Mouse (Mus musculus) lung, adult 2 months (tissue): Measurements from ENCODE around the gene Gm28308. TPM values are rescaled to one million over a fixed set of nuclear protein-coding genes. Genes with fewer than 3 reads are reported as not detected.

ENCODE experiments used
- DNase-seq: peaks from one replicate; pipeline ENCODE4 v3.0.0; 2022
- H3K4me1 ChIP-seq: fragments of 200-500 bp; 2 replicates; pipeline ENCODE4 v1.6.1; 2011; ENCODE audit warnings: low read length; ENCODE audit not compliant: control insufficient read depth, insufficient read depth
- H3K4me3 ChIP-seq: fragments of 200-500 bp; replicated peaks from 2 replicates; pipeline ENCODE3; 2011; ENCODE audit warnings: low read depth, mild to moderate bottlenecking, control low read depth, low read length; ENCODE audit errors: extremely low read depth
- CTCF ChIP-seq: fragments of 200-500 bp; IDR thresholded peaks from 2 replicates; pipeline ENCODE4 v1.5.1; 2011; ENCODE audit warnings: mild to moderate bottlenecking, low read length, control low read depth; ENCODE audit not compliant: insufficient read depth
- POLR2A ChIP-seq: fragments of 200-500 bp; IDR thresholded peaks from 2 replicates; pipeline ENCODE4 v1.6.1; 2011; ENCODE audit warnings: low read depth, mild to moderate bottlenecking, control low read depth, low read length, borderline replicate concordance; ENCODE audit errors: extremely low read depth
- WGBS: fragments of 180-500 bp; shearing (Covaris S2); methylation state at CpG from one replicate; pipeline ENCODE4 v1.1.7; 2018; 5-methylcytosine and 5-hydroxymethylcytosine counted together
- polyA plus RNA-seq: library from polyadenylated mRNA; depleted of rRNA; stranded (reverse); fragments of >200 nt; gene quantifications from 2 replicates; pipeline ENCODE4 v1.2.3, GENCODE M21; 2012

The Gm28308 gene
- polyA plus RNA-seq, 1 experiment, result 0.39 TPM

DNA sequence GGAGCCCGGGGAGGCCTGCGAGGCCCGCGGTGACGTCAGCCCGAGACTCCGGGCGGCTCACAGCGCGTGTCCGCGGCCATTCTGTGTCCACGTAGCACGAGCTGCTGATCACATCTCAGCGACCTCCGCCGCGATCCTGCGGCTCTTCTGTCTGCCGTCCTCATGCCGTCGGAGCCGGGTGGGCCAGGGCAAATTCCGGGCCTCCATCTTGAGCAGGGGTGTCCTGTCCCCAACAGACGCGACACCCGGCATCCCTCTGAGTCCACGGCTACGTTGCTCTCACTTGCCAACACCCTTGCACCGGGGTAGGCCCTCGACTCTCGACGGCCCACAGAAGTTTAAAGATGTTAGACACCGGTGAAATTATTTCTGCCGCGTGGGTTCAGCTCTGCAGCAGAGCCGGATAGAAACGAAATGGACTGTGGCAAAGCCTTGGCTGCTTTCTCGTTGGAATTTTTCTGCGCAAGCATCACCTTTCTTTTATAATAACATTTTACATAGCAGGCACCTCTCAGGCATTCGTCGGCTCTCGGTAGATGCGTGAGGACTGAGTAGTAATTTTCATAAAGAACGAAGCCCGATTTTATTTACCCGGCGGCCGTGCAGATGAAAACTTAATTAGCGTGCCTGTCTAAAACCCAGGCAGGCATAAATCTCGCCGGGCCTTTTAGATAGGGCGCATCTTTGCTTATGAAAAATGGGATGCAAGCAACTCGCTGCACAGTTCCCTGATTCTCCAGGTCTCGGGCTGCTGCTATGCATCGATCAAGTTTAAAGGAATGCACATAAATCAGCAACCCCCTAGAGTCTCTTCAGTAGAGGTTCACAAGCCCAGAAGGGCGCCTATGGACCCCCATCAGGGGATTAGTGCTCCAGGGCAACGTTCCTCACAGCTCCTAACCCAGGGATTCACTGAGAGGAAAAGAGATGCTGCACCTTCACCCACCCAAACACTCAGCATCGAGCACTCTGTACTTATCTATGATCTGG, 40.7 kb upstream of the Gm28308 start:
- H3K4me3 ChIP-seq, result no peak overlapping the region

GRCm38 (mm10) chr6:52252775-52253376, 39.7 kb upstream of the Gm28308 start:
- no peak for DNase-seq
- Histone ChIP-seq H3K4me3 (no peak overlapping the region), H3K4me1 (no peaks in the 10 kb centered on the region)
- WGBS, result 5% methylated on average over 35 of the region's 35 CpGs
- TF ChIP-seq CTCF (no peak), POLR2A (no peak)

More for the DNA sequence above, 40.7 kb upstream of the Gm28308 start:
- TF ChIP-seq CTCF (no peak), POLR2A (no peak)
- H3K4me1 ChIP-seq, result no peaks in the 10 kb centered on the region
- no peak for DNase-seq
- WGBS, result 5% methylated on average over 59 of the region's 59 CpGs

DNA sequence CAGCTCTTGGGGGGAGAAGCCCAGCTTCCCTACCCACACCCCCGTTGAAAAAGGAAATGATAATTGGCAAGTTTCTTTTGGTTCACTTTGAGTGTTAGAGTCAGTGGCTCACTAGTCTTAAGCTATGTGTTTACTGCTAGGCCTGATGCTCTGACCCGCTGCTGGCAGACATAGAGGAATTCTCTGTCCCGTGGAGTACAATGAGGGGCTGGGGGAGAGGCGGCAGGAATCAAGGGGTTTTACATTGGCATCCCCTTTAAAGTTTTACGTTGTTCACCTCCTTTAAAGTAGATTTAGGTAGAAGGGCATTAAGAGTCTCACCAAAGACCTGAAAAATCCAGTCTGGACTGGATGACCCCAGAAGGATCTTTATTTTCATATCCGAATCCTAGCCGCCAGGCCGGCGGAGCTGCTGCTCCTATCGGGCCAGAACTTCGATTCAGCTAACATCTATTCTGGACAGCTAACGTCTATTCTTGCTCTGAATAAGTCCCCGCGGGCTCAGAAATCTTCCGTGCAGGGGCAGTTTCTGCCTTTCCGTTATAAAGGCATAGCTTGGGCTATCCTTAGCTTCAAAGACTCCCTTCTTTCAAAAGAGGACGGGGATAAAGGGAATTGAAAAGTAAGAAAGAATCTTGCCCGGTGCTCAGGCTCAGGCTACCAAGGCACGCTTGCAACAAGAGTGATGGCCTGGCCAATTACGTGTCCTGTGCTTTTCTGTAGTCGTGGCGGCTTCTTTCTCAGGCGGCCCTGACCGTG, 39.1 kb upstream of the Gm28308 start:
- H3K4me1 ChIP-seq, result no peaks in the 10 kb centered on the region
- no peak for DNase-seq
- TF ChIP-seq POLR2A, result no peak
- TF ChIP-seq CTCF, result no peak
- H3K4me3 ChIP-seq, result no peak overlapping the region
- 10% methylated on average over 24 of the region's 24 CpGs for WGBS

- DNase-seq, result no peak
- TF ChIP-seq CTCF, result no peak
- TF ChIP-seq POLR2A, result no peak
- Histone ChIP-seq H3K4me3 (no peak overlapping the region), H3K4me1 (peaks cover 2% of the 10 kb centered on the region; the same call in 1 of the 2 replicates)
- 17% methylated on average over 7 of the region's 7 CpGs for WGBS
Observed at GRCm38 (mm10) chr6:52251177-52251879, 38.2 kb upstream of the Gm28308 start.

GRCm38 (mm10) chr6:52249826-52250225, 36.7 kb upstream of the Gm28308 start:
- 16% methylated on average over 4 of the region's 4 CpGs for WGBS
- DNase-seq, result no peak
- Histone ChIP-seq H3K4me1 (peaks cover 2% of the 10 kb centered on the region), H3K4me3 (no peak overlapping the region)
- no peak for TF ChIP-seq CTCF
- no peak for TF ChIP-seq POLR2A

- 3% methylated on average over 16 of the region's 16 CpGs for WGBS
- Histone ChIP-seq H3K4me3 (no peak overlapping the region), H3K4me1 (peaks cover 2% of the 10 kb centered on the region)
- DNase-seq, result no peak
- TF ChIP-seq POLR2A, result no peak
- no peak for TF ChIP-seq CTCF
Observed at GRCm38 (mm10) chr6:52249415-52249738, 36.2 kb upstream of the Gm28308 start.

DNA sequence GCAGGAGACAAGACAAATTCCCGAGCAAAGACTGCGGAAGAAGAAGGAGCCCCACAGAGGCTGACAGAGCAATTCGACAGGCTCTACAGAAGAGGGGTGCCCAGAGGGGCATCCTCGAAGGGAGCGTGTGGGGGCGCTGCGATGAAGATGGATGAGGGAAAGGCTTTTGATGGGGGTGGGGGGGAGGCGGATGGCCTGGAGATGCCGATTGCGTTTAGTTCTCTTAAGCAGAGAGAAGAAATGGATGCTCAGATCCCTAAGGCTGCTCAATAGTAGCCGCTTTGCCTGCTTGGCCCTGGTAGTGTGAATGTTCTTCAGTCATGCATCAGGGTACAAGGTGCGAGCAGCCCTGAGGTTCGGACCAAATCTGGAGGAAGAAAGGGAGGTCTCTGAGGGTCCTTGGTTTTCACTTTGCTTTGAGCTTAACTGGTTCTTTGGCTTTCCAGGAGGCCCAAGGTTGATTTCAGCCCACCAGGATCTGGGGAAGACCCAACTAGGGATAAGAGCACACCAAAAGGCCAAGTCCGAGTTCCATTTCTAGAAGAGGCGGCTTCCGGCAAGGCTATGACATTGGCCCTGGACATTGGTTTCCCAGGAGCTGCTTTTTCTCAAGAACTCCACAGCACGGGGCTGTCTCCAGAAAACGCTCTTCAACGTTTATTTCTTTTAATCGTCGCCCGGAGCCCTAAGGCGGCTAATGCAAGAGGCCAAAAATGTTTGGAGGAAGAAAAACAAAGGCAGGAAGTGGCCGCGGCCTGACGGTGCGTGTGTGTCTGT, 35.7 kb upstream of the Gm28308 start:
- no peak for DNase-seq
- 4% methylated on average over 27 of the region's 27 CpGs for WGBS
- TF ChIP-seq CTCF (no peak), POLR2A (no peak)
- no peak overlapping the region for H3K4me3 ChIP-seq
- peaks cover 2% of the 10 kb centered on the region for H3K4me1 ChIP-seq

DNA sequence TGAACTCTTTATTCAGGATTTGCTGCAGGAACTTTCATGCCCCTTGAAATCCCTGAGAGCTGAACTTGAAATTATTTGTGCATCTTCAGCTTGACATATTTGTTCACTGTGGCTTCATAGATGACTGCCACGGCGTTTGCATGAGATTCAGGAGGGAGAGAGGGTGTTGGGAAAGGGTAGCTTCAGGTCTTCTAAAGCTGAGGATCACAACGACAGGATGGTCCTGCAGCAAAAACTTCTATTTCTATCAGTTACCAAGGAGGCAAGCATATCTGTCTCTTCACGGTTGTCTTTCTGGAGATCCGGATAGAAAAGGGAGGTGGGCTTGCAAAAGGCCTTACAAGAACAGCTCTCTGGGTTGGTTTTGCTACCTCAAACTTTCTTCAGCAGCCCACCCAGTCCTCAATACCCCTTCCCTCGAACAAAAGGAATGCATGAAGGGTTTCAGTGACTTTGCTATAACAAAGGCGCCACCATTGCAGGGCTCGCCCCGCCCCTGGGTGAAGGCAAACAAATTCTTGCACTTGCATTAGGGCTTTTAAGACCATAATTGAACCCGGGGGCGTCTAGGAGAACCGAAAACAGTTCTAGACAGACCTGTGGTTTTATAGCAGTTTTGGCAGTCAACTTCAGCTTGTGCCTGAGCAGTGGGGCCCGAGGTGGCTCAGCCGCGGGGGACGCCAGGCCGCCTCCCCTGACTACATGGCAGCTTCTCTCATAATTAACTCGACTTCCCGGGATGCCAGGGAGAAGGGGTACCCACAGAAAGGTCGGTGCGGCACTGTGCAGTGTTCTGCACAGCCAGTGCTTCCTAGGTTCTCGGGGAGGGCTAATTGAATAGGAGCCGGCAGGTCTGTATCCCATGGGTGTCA, 34.9 kb upstream of the Gm28308 start:
- WGBS, result 5% methylated on average over 23 of the region's 23 CpGs
- DNase-seq, result no peak
- TF ChIP-seq POLR2A (no peak), CTCF (no peak)
- no peak overlapping the region for H3K4me3 ChIP-seq
- H3K4me1 ChIP-seq, result peaks cover 2% of the 10 kb centered on the region
